Mouse (Mus musculus) gastrocnemius, adult 8-10 months (tissue): ENCODE results near the gene Lce1a1. TPM values are rescaled to one million over a fixed set of nuclear protein-coding genes. Genes with fewer than 3 reads are reported as not detected.
"Not testable (repeated sequence)": the region's sequence is repeated elsewhere in the genome, so short reads cannot be mapped to it uniquely, and the experiment has no call there.

Experiments used
- DNase-seq, 2 experiments: peaks; one replicate each; pipeline ENCODE4 v3.0.0; 2022; ENCODE audit warnings: low spot score in 2 of 2
- total RNA-seq, 4 experiments: library from RNA; stranded (reverse); gene quantifications; 2 replicates each; pipeline ENCODE4 v1.2.4; 2022

Gene Lce1a1
- not detected for total RNA-seq

DNA sequence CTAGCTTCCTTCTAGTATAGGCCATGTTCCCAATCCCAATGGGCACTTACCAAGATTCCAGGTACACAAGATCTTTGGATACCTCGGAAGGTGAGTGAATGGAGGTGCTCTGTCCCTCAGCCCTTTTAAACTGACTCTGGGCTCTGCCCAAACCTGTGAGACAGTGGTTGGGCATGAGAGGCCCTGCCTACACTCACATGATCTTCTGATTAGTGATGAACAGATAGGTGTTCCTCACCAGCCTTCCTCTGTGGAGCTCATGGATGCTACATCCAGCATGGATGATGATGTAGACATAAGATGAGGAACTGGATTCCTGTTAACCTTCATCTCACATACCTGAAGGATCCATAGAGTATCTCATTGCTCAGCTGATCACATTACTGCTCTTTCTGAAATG, at the start of gene Lce1a1:
TSS of gene Lce1a1 (minus strand) at position 101 of the 400 bp plus-strand sequence.
- no peak for DNase-seq

DNA sequence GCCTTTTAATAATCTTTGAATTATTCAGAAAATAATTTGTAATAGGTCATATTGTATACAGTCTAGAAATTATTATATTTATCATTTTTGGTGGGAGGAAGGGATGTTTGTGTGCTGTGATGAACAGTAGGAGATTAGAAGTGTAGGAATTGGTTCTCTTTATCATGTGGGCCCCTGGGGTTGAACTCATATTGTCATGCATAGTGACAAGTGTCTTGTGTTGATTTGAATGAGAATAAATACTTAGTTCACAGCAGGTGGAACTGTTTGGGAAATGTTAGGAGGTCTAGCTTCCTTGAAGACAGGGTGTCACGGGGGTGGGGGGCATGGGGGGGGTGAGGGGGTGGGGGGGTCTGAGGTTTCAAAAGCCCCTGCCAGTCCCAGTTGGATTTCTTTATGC, 46.5 kb upstream of the Lce1a1 start:
- DNase-seq: no peak

DNA sequence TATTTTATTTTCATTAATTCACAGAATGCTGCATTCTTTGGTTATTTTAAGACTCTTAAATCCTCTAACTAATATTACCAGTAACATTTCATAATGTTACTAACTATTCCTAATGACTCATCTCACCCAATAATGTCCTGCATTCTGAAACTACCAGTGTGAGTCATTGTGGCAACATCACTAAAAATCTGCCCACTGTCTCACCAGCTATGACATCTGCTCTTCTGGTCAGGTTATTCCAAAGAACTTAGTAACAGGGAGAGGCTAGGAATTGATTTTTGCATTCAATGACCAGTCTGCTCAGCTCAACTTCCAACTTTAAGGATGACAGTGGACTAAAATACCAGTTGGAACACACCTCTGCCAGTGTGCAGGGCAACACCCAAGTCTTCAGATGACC, 43.6 kb upstream of the Lce1a1 start:
- no peak for DNase-seq

DNA sequence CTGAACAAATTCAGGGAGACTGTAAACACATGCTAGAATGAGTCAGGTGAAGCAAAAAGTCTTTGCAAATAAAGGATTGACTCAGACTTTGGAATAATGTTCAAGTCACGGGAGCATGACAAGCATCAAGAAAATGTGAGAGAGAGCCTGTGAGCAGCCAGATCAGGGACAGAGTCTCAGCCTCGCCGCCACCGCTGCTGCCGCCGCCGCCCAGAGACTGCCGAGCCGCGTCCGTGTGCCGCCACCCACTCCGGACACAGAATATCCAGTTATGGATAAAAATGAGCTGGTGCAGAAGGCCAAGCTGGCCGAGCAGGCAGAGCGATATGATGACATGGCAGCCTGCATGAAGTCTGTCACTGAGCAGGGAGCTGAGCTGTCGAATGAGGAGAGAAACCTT, 41.0 kb upstream of the Lce1a1 start:
- not testable (repeated sequence) for DNase-seq

DNA sequence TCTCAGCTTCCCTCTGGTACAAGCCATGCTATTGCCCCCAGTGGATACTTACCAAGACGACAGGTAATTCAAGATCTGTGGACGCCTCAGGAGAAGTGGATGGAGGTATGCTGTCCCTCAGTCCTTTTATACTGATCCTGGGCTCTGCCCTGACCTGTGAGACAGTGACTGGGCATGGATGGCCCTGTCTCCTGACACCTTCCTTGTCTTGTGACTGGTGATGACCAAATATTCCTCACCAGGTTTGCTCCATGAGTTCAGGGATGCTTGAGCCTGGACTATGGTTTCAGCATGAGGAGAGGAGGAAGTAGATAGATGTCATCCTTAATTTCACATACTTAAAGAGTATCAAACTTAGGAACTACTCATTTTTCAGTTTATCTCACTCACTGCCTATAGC, 39.0 kb upstream of the Lce1a1 start, which contains the start of gene Lce1d:
TSS of gene Lce1d (minus strand) at position 101 of the 400 bp plus-strand sequence.
- DNase-seq: no peak

DNA sequence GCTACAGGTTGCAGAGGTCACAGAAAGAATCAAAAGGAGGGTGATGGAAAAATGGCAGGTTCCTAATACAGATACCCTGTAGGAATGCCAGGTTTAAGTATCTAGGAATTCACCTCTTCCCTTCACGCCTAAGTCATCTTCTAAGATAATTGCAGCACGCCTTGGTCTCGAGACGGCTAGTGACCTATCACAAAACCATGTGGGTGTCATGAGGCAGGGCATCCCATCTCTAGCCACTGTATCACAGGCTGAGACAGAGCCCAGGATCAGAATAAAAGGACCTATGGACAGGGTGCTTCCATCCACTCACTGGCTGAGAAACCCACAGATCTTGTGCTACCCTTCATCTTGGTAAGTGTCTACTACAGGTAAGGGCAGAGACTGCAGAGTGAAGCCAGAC, 30.8 kb upstream of the Lce1a1 start, which contains the start of gene Lce1c:
TSS of gene Lce1c (plus strand) at position 301 of the 400 bp plus-strand sequence.
- no peak for DNase-seq

DNA sequence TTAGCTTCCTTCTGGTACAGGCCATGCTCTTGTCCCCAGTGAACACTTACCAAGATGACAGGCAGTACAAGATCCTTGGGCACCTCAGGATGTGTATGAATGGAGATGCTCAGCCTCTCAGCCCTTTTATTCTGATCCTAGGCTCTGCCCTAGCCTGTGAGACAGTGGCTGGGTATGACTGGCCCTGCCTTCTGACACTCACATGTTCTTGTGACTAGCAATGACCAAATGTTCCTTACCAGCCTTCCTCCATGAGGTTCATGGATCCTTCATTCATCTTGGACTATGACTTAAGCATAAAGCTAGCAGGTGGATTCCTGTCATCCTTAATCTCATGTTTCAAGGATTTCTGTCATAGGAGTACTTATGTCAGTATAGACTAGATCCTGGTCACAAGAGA, 22.1 kb upstream of the Lce1a1 start, which contains the start of gene Lce1a2:
TSS of gene Lce1a2 (minus strand) at position 101 of the 400 bp plus-strand sequence.
- DNase-seq: no peak

DNA sequence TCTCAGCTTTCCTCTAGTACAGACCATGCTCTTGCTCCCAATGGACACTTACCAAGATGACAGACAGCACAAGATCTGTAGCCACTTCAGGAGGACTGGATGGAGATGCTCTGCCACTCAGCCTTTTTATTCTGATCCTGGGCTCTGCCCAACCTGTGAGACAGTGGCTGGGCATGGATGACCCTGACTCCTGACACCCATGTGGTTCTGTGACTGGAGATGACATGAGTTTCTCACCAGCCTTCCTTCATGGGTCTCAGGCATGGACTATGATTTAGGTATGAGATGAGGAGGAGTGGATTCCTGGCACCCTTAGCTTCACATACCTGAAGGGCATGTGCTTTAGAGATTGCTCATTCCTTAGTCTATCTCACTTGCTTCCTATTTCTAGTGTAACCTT, 8.7 kb upstream of the Lce1a1 start, which contains the start of gene Lce1b:
TSS of gene Lce1b (minus strand) at position 101 of the 400 bp plus-strand sequence.
- DNase-seq: no peak

DNA sequence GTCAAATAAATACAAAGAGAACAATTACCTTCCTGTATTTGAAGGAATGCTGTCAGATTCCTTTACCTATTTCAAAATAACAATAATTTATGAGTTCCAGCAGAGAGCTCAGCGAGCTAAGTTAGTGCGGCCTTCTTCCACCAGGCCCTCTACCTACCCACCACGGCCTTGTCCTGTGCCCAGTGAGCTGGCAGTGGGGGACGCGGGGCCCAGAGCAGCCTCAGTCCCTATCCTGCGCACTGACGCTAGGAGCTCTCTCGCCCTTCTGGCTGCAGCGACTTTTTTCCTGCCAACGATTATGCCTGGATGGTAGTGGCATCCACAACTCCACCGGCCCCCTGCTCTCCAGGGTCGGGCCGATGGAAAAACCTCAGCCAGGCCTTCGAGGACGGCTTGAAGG, 8.3 kb downstream of the Lce1a1 start:
- DNase-seq: no peak

DNA sequence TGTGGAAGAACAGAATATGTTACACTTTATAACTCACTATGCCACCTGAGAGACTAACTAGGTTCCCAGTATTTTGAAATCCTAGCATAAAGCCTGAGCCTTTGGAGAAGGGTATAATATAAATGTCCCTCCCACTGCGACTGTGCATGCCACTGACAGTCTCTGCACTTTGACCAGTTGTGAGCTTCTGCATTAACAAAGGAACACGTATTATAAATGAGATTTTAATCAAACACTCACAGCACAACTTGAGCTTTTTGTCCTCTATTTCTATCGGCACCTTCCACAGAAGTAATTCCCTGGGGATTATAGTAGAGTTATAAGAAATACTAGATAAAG, 9.5 kb downstream of the Lce1a1 start:
- DNase-seq: no peak

DNA sequence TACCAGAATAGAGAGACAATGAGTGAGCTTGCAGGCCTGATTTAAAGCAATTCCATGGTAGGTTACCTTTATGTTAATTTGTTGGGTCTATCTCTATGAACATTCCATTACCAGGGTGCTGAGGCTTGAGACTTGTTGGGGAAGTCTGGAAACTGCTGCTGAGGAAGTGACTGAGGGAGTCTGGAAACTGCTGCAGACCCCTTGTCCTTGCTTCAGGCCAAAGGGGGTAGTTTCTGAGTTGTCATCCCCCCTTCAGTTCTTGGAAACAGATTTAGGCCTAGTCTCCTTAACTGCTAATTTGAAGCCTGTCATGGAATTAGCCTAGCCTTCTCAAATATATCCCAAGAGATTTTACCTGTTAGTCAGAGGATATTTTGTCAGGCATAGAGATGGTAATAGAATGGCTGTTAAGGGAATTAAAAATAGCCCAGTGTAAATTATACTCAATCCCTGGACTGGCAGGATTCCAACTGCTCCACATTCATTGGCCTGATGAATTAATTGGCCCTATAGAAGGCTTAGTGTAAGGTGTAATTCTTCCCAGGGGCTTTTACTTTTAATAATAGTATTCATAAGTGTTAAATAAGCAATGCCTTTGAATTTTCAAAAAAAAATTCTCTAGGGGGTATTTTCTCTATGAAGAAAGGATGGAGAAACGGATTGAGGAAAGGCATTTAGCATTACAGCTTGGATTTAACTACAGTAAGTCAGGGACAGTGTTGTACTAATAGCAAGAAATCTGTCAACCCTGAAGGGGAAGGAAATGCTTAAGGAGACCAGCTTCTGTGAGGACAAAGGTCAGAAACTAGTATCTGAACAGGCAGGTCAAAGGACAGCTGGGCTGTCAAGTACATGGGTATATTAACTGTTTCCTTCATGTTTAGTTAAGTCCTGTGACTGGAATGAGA, 10.1 kb downstream of the Lce1a1 start:
- DNase-seq: no peak

DNA sequence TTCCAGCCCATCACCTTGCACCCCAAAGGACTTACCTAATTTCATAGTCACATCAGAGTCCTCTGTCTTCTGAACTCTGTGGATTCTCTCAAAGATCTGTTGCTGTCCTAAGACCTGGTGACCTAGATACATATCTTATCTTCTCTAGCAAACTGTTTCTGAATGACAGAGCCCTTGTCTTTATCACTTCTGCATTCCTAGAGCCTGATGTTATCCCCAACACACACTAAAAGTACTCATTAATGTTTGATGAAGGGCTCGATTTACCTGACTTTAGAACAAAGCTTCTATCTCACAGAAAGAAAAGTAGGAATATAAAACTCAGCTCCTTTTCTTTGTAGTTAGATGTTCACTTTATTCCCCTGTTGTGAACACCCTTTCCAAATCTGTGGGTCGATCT, 26.5 kb downstream of the Lce1a1 start, which contains the start of gene Lce6a:
TSS of gene Lce6a (minus strand) at position 101 of the 400 bp plus-strand sequence.
- DNase-seq: no peak

DNA sequence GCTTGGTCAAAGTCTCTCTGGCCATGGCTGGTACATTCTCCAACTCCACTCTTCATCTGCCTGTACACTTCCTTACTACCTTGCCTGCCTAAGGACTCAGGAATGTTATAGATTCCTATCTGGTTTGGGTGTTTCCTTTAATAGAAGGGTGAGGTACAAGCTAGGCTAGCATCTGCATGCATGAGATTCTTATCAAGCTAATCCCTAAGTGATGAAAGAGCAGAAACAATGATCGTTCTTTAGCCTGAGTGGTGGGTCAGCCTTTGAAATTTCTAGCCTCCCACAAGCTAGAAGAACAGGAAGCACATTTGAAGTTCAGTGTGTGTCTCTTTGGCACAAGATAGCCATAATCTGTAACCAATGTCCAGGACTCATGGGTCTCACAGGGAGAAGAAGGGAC, 38.3 kb downstream of the Lce1a1 start:
- no peak for DNase-seq

DNA sequence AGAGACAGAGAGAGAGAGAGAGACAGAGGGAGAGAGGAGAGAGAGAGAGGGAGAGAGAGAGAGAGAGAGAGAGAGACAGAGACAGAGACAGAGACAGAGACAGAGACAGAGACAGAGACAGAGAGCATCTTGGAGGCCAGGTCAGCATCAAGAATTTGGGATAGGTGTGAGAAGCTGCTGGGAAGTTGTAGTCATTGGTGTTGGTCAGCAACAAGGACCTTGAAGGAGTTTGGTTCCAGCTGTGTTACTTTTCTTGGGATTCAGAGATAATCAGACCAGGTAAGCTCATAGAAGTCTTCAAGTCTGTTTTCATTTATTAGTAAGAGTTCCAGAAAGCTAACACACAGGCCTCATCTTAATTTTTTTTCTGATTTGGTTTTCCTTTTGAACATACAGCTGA, 40.7 kb downstream of the Lce1a1 start, which contains the start of gene 2210017I01Rik:
TSS of gene 2210017I01Rik (minus strand) at position 101 of the 400 bp plus-strand sequence.
- no peak for DNase-seq

DNA sequence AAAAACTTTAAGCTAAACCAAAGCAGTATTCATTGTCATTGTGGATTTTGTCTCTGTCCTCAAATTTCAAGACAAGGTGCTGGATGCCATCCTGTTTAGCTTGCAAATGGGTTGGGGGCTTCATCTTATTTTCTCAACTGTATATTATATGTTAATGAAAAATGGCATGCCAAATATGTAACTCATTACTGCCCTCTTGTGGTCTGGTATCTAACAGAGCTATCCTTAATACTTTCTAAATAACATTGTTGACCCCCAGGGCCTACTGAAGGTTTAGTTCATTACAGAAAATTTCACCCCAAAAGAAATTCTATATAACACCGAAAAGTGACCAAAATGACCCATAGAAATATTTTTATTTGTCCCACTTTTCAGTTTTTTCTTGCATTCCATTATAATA, 45.9 kb downstream of the Lce1a1 start:
- DNase-seq: no peak

DNA sequence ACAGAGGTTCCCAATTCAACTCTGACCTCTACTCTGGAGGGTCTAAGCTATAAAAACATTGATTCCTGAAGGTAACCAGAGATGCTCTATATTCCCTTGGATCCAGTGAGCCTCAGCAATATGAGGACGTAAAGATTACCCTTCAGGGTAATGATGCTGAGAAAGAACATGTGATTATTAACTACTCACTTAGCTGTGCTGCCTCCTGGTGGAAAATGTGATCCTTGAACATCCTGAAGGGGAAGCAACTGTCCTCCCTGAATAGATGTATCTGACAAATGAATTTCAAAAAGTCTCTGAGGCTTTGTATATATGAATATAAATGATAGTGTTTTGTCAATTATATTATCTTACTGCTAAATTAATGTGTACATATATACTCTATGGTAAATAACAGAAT, 47.7 kb downstream of the Lce1a1 start:
- no peak for DNase-seq

DNA sequence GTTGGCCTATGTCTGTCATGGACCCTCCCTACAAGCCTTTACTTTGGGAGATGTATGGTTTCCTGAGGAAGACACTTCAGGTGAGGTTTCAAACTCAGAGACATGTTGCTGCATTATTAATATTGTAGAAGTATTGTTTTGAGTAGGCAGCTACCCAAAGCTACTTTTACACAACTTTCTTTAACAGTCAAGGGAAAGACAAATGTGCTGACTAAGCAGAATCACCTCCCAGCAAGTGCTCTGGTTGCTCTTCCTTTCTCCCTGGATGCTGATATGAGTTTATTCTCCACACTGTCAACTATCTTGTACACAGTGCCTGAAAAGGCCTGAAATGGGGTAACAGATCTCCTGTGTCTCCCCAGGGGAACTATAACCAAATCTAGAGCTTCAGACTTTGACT, 48.1 kb downstream of the Lce1a1 start:
- no peak for DNase-seq

DNA sequence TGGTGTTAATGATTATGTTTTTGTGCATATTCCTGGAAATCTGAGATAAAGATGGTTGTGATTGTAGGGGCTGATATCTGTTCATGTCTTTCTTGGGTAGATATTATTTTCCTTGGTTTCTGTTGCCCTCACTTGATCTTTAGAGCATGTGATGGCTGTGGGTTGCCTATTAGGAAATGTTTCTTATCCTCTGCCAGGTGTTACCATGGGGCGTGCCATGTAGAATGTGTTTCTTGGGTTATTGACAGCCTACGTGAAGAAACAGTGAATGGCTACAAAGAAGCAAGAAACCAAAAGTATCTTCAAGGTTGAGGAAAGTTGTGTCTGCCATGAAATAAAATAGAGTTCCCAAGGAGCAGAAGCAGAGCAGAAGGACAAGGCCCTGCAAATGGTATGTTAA, 49.7 kb downstream of the Lce1a1 start:
- DNase-seq: no peak

Other genes with a start within 250 kb of the Lce1a1 start
- not detected for gene Sprr2i, start 240.3 kb downstream of the Lce1a1 start, total RNA-seq
- not detected for gene Sprr2j-ps, start 230.2 kb downstream of the Lce1a1 start, total RNA-seq
- 1 to 10 TPM in 3 of 4 experiments, not detected in 1; 2.7 to 4.8 (median 4.7) TPM for gene Gm9774, start 218.9 kb downstream of the Lce1a1 start, total RNA-seq
- gene Sprr2k, start 215.7 kb downstream of the Lce1a1 start, total RNA-seq: not detected
- not detected for gene Sprr1b, start 209.5 kb downstream of the Lce1a1 start, total RNA-seq
- gene Sprr3, start 189.6 kb downstream of the Lce1a1 start, total RNA-seq: not detected
- not detected for gene Sprr1a, start 162.4 kb downstream of the Lce1a1 start, total RNA-seq
- gene Sprr4, start 147.8 kb downstream of the Lce1a1 start, total RNA-seq: not detected
- not detected for gene 2310046K23Rik, start 113.8 kb downstream of the Lce1a1 start, total RNA-seq
- gene Ivl, start 74.6 kb downstream of the Lce1a1 start, total RNA-seq: not detected
- gene Smcp, start 59.3 kb downstream of the Lce1a1 start, total RNA-seq: not detected
- gene 2210017I01Rik, start 40.8 kb downstream of the Lce1a1 start, total RNA-seq: not detected
- not detected for gene Lce6a, start 26.6 kb downstream of the Lce1a1 start, total RNA-seq
- gene Lce1b, start 8.6 kb upstream of the Lce1a1 start, total RNA-seq: not detected
- gene Lce1a2, start 22.0 kb upstream of the Lce1a1 start, total RNA-seq: not detected
- gene Lce1c, start 30.9 kb upstream of the Lce1a1 start, total RNA-seq: not detected
- not detected for gene Lce1d, start 38.9 kb upstream of the Lce1a1 start, total RNA-seq
- not detected for gene Lce1e, start 60.8 kb upstream of the Lce1a1 start, total RNA-seq
- gene Lce1f, start 72.0 kb upstream of the Lce1a1 start, total RNA-seq: not detected
- gene Gm38119, start 90.8 kb upstream of the Lce1a1 start, total RNA-seq: not detected
- not detected for gene Lce1g, start 104.0 kb upstream of the Lce1a1 start, total RNA-seq
- not detected for gene Lce1h, start 116.8 kb upstream of the Lce1a1 start, total RNA-seq
- gene Lce1i, start 130.6 kb upstream of the Lce1a1 start, total RNA-seq: not detected
- not detected for gene Lce1j, start 142.2 kb upstream of the Lce1a1 start, total RNA-seq
- gene Lce1k, start 159.6 kb upstream of the Lce1a1 start, total RNA-seq: not detected
- not detected for gene Kprp, start 178.9 kb upstream of the Lce1a1 start, total RNA-seq
- gene Lce1l, start 203.0 kb upstream of the Lce1a1 start, total RNA-seq: not detected
- not detected for gene 2310050C09Rik, start 221.9 kb upstream of the Lce1a1 start, total RNA-seq